Comparison of ENCODE assay signal across 30 mouse cellular contexts in the genomic region with DNA sequence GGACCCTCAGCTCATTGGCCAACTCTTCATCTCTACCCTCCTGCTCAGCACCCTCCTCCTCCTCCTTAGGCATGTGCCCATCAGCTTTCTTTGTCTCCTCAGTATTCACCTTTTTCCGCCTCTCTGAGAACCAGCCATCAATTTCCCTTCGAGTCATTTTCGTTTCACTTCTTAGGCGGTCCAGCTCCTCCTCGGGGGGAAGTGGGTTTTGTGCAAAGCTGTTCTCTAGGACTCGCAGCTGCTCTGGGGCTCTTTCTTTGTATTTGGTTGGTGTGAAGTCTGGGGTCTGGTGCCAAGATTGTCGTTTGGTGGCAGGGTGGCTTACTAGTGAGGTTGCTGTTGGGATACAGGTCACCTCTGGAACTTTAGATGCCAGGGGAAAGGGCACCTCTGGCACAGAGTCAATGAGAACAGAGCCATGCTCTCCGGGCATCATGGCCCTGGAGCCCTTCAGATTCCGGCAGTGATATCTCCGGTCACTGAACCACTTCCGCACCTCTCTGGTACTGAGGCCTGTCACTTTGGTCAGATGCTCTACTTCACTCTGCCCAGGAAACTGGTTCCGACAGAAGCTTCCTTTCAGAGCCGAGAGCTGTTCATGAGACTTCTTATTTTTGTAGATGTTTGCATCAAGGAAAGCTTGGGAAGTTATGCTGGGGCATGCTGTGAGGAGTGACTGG. TPM values are rescaled to one million over a fixed set of nuclear protein-coding genes. Genes with fewer than 3 reads are reported as not detected.
A peak's percentile ranks its signal among the peaks of the same experiment; 100 is the strongest.
DNase-seq lines count a peak whose midpoint lies in the region; ATAC-seq lines count a peak whose summit lies in the region.
"Had no signal": no experiment of that assay in that cellular context is flagged by ENCODE, and none has a peak within 500 bp of the region (broad histone marks: within the 10 kb centered on the region; RNA-seq: fewer than 3 reads in every experiment).

No protein-coding gene starts in this region.

- no peak overlapping the region for H3K4me2 ChIP-seq in intestine, embryonic 14.5 days (ENCODE audit: low read length)
- no peak overlapping the region for H3K4me2 ChIP-seq in intestine, embryonic 16.5 days (ENCODE audit: low read depth, low read length)
- H3K4me2 ChIP-seq: embryonic facial prominence, embryonic 13.5 days; forebrain, embryonic 15.5 days; heart, embryonic 13.5 days; hindbrain, embryonic 15.5 days; intestine, embryonic 15.5 days; midbrain, embryonic 12.5 days had no signal

- H3K9me3 ChIP-seq in intestine, embryonic 14.5 days (ENCODE audit: control insufficient read depth, low read length), result no peaks in the 10 kb centered on the region
- H3K9me3 ChIP-seq in intestine, embryonic 16.5 days (ENCODE audit: control insufficient read depth, low read length), result no peaks in the 10 kb centered on the region
- no peaks in the 10 kb centered on the region for H3K9me3 ChIP-seq in midbrain, embryonic 10.5 days (replicated peaks)
- H3K9me3 ChIP-seq: embryonic facial prominence, embryonic 13.5 days; forebrain, embryonic 10.5 days; forebrain, embryonic 15.5 days; heart, embryonic 13.5 days; hindbrain, embryonic 10.5 days; hindbrain, embryonic 15.5 days; intestine, embryonic 15.5 days; midbrain, embryonic 12.5 days had no signal

- no peaks in the 10 kb centered on the region for H3K27me3 ChIP-seq in intestine, embryonic 14.5 days (replicated peaks; ENCODE audit: control insufficient read depth, insufficient read depth, low read length)
- H3K27me3 ChIP-seq in intestine, embryonic 16.5 days (replicated peaks; ENCODE audit: control insufficient read depth, insufficient read depth, low read length), result no peaks in the 10 kb centered on the region
- H3K27me3 ChIP-seq in midbrain, embryonic 10.5 days (ENCODE audit: low read depth, poor library complexity, severe bottlenecking), result no peaks in the 10 kb centered on the region
- H3K27me3 ChIP-seq: embryonic facial prominence, embryonic 13.5 days; forebrain, embryonic 15.5 days; heart, embryonic 13.5 days; hindbrain, embryonic 15.5 days; intestine, embryonic 15.5 days; midbrain, embryonic 12.5 days; Patski had no signal

- 90% methylated on average over 13 of the region's 13 CpGs for WGBS in intestine, embryonic 14.5 days
- 92% methylated on average over 13 of the region's 13 CpGs for WGBS in intestine, embryonic 16.5 days
- 92% methylated on average over 13 of the region's 13 CpGs for WGBS in midbrain, embryonic 10.5 days

- peaks cover 14% of the 10 kb centered on the region for H3K36me3 ChIP-seq in intestine, embryonic 14.5 days (ENCODE audit: control insufficient read depth, insufficient read depth, low read length)
- 0 out of 2 replicates have a peak, but pooled peaks cover 6% of the 10 kb centered on the region for H3K36me3 ChIP-seq in intestine, embryonic 16.5 days (ENCODE audit: control insufficient read depth, insufficient read depth, low read length)
- H3K36me3 ChIP-seq in midbrain, embryonic 10.5 days, result peaks cover 23% of the 10 kb centered on the region
- H3K36me3 ChIP-seq: intestine, embryonic 15.5 days had no signal

- H3K27ac ChIP-seq in intestine, embryonic 14.5 days (ENCODE audit: low read depth), result no peak overlapping the region
- H3K27ac ChIP-seq in intestine, embryonic 16.5 days (ENCODE audit: low read length), result no peak overlapping the region
- H3K27ac ChIP-seq in midbrain, embryonic 10.5 days (replicated peaks), result no peak overlapping the region
- H3K27ac ChIP-seq: embryonic facial prominence, embryonic 13.5 days; forebrain, embryonic 10.5 days; forebrain, embryonic 15.5 days; heart, embryonic 13.5 days; hindbrain, embryonic 10.5 days; hindbrain, embryonic 15.5 days; intestine, embryonic 15.5 days; liver, embryonic 14.5 days; midbrain, embryonic 12.5 days; stomach, postnatal 0 days had no signal

- no peaks in the 10 kb centered on the region for H3K4me1 ChIP-seq in intestine, embryonic 14.5 days (replicated peaks; ENCODE audit: control insufficient read depth, insufficient read depth, low read length)
- H3K4me1 ChIP-seq in intestine, embryonic 16.5 days (ENCODE audit: control insufficient read depth, insufficient read depth, low read length), result no peaks in the 10 kb centered on the region
- H3K4me1 ChIP-seq in midbrain, embryonic 10.5 days, result no peaks in the 10 kb centered on the region
- H3K4me1 ChIP-seq: embryonic facial prominence, embryonic 13.5 days; forebrain, embryonic 10.5 days; forebrain, embryonic 15.5 days; hindbrain, embryonic 10.5 days; intestine, embryonic 15.5 days; midbrain, embryonic 12.5 days had no signal

- no peak overlapping the region for H3K9ac ChIP-seq in intestine, embryonic 14.5 days (ENCODE audit: low read length)
- H3K9ac ChIP-seq in intestine, embryonic 16.5 days (ENCODE audit: low read depth, low read length), result no peak overlapping the region
- H3K9ac ChIP-seq: embryonic facial prominence, embryonic 13.5 days; forebrain, embryonic 15.5 days; heart, embryonic 13.5 days; hindbrain, embryonic 15.5 days; intestine, embryonic 15.5 days; liver, embryonic 14.5 days; midbrain, embryonic 12.5 days had no signal

- peak; percentile 43 for DNase-seq in intestine, embryonic 14.5 days (ENCODE audit: low spot score)
- peak; percentile 40 for DNase-seq in thymus, postnatal 14 days
- no peak for DNase-seq in thymus, postnatal 25 days
- DNase-seq in midbrain, embryonic 10.5 days (ENCODE audit: low spot score), result no peak
- no peak for DNase-seq in kidney, adult 9 months
- DNase-seq: adrenal gland, postnatal 36 days; embryo, embryonic 11 days; gastrocnemius, postnatal 25 days; heart, postnatal 10 days; kidney, adult 8-10 months; kidney, postnatal 10 days; layer of hippocampus, adult 9-11 months; liver; lung, adult 2 months; lung, postnatal 10 days; right cerebral cortex, postnatal 25 days; spleen, adult 18-20 months had no signal

- ATAC-seq in intestine, embryonic 14.5 days (replicated peaks; ENCODE audit: low FRiP score, low TSS enrichment, low read depth), result no peak
- ATAC-seq in intestine, embryonic 16.5 days, result no peak
- peak; percentile 46 for ATAC-seq in megakaryocyte, adult 5-6 weeks (ENCODE audit: poor library complexity, severe bottlenecking)
- ATAC-seq: forebrain, embryonic 15.5 days; intestine, embryonic 15.5 days; Patski had no signal

- H3K4me3 ChIP-seq in intestine, embryonic 14.5 days (ENCODE audit: low read depth, low read length), result no peak overlapping the region
- no peak overlapping the region for H3K4me3 ChIP-seq in intestine, embryonic 16.5 days (ENCODE audit: low read length)
- H3K4me3 ChIP-seq in midbrain, embryonic 10.5 days, result no peak overlapping the region
- H3K4me3 ChIP-seq: embryonic facial prominence, embryonic 13.5 days; forebrain, embryonic 10.5 days; forebrain, embryonic 15.5 days; heart, embryonic 13.5 days; hindbrain, embryonic 10.5 days; hindbrain, embryonic 15.5 days; intestine, embryonic 15.5 days; midbrain, embryonic 12.5 days had no signal

RNA-seq across cellular contexts. Expression of a gene that starts 49.2 kb away (rescaled TPM):
- 45.0 and 47.7 TPM in 2 replicates for polyA plus RNA-seq in intestine, embryonic 14.5 days (2014; fragmentation: Nextera tagmentation; extraction: Ambion mirVana)
- 16.5 and 20.0 TPM in 2 replicates for polyA plus RNA-seq in intestine, embryonic 16.5 days (2015; fragmentation: Nextera tagmentation; extraction: Ambion mirVana)
- 3.3 and 6.0 TPM in 2 replicates for total RNA-seq in megakaryocyte, adult 5-6 weeks (2015)
- total RNA-seq in megakaryocyte, adult 5-6 weeks (2017), result 6.9 and 9.0 TPM in 2 replicates
- polyA plus RNA-seq in midbrain, embryonic 10.5 days (2016; fragmentation: Nextera tagmentation; extraction: Ambion mirVana), result 57.4 and 68.9 TPM in 2 replicates

Comparison
In these comparisons a context has a peak if more than half of its experiments do, and no peak if none do; other contexts are left out.
1. DNase-seq: peak in intestine, embryonic 14.5 days (single experiment) and thymus, postnatal 14 days (single experiment); none in thymus, postnatal 25 days (single experiment), midbrain, embryonic 10.5 days (single experiment) and kidney, adult 9 months (single experiment).